Mouse (Mus musculus) liver, embryonic 14.5 days (tissue): Measurements from ENCODE around the gene Kcng4. TPM values are rescaled to one million over a fixed set of nuclear protein-coding genes. Genes with fewer than 3 reads are reported as not detected.

ENCODE experiments used
- ATAC-seq: fragments of 200-750 bp; cut with Nextera tagmentation; 2 replicates; pipeline ENCODE4 v1.8.0; 2017; ENCODE audit warnings: moderate number of reproducible peaks, mild to moderate bottlenecking, moderate library complexity; ENCODE audit not compliant: insufficient read depth
- DNase-seq, 3 experiments: peaks; one replicate each; pipeline ENCODE4 v3.0.0-alpha.2; 2012 to 2013; ENCODE audit warnings: low read depth in 3 of 3, low spot score in 3 of 3
- H3K27ac ChIP-seq: fragments of 300-500 bp; sonication (generic); 2 replicates; pipeline ENCODE4 v1.5.1; 2014; ENCODE audit warnings: moderate library complexity, mild to moderate bottlenecking, control low read depth, inconsistent platforms
- H3K27me3 ChIP-seq: fragments of 300-500 bp; sonication (generic); 2 replicates; pipeline ENCODE4 v1.6.1; 2014; ENCODE audit warnings: mild to moderate bottlenecking, low read length, moderate library complexity; ENCODE audit not compliant: control insufficient read depth, insufficient read depth
- H3K36me3 ChIP-seq: fragments of 300-500 bp; sonication (generic); replicated peaks from 2 replicates; pipeline ENCODE4 v1.6.1; 2014; ENCODE audit warnings: low read depth; ENCODE audit not compliant: control insufficient read depth, insufficient read depth
- H3K4me1 ChIP-seq, 2 experiments: fragments of 200-500 bp in 1 of 2; fragments of 300-500 bp in 1 of 2; sonication (generic) in 1 of 2; replicated peaks; 2 replicates each; pipeline ENCODE4 v1.6.1; 2012 to 2014; ENCODE audit warnings: antibody characterized with exemption in 1 of 2, inconsistent platforms in 1 of 2, low read length in 1 of 2; ENCODE audit not compliant: control insufficient read depth in 2 of 2, insufficient read depth in 2 of 2
- H3K4me2 ChIP-seq: fragments of 300-500 bp; sonication (generic); 2 replicates; pipeline ENCODE4 v1.6.1; 2014; ENCODE audit warnings: low read depth, mild to moderate bottlenecking, control low read depth, moderate library complexity
- H3K4me3 ChIP-seq, 2 experiments: fragments of 200-500 bp in 1 of 2; fragments of 300-500 bp in 1 of 2; sonication (generic) in 1 of 2; 2 replicates each; pipeline ENCODE4 v1.5.1; 2012 to 2014; ENCODE audit warnings: low read depth in 2 of 2, low read length in 2 of 2, mild to moderate bottlenecking in 2 of 2, control low read depth in 1 of 2, inconsistent platforms in 1 of 2, moderate library complexity in 1 of 2; ENCODE audit not compliant: insufficient read depth in 1 of 2
- H3K9ac ChIP-seq: fragments of 300-500 bp; sonication (generic); replicated peaks from 2 replicates; pipeline ENCODE4 v1.6.1; 2014; ENCODE audit warnings: mild to moderate bottlenecking, control low read depth, moderate library complexity
- H3K9me3 ChIP-seq: fragments of 300-500 bp; sonication (generic); 2 replicates; pipeline ENCODE4 v1.6.1; 2016; ENCODE audit warnings: low read length, mixed read lengths; ENCODE audit not compliant: control insufficient read depth
- CTCF ChIP-seq: IDR thresholded peaks from 2 replicates; pipeline ENCODE4 v1.5.1; 2016; ENCODE audit warnings: antibody characterized with exemption, low read depth, control low read depth
- EP300 ChIP-seq: IDR thresholded peaks from 2 replicates; pipeline ENCODE4 v1.6.1; 2016; ENCODE audit warnings: antibody characterized with exemption, low read depth
- WGBS: fragments of 180-500 bp; shearing (Covaris S2); extraction: QIAGEN DNeasy Blood & Tissue Kit; methylation state at CpG from one replicate; pipeline ENCODE4 v1.1.7; 2014; ENCODE audit not compliant: insufficient replicate concordance; 5-methylcytosine and 5-hydroxymethylcytosine counted together
- polyA plus RNA-seq, 2 experiments: library from polyadenylated mRNA; depleted of rRNA in 1 of 2; stranded (reverse) in 1 of 2; unstranded in 1 of 2; fragments of >200 nt; fragmentation: Nextera tagmentation in 1 of 2; extraction: Ambion mirVana in 1 of 2; gene quantifications; 2 replicates each; pipeline versions ENCODE4 v1.2.1 to v1.2.3; 2012 to 2014

Kcng4 gene
- polyA plus RNA-seq, 2 experiments = not detected

GRCm38 (mm10) chr8:119617586-119617985 is 17.9 kb downstream of the Kcng4 start:
- ATAC-seq (no peak), DNase-seq (no peak)
- no peaks in the 10 kb centered on the region for H3K27me3 ChIP-seq
- no peak overlapping the region for H3K27ac ChIP-seq
- no peaks in the 10 kb centered on the region for H3K4me1 ChIP-seq
- no peak overlapping the region for H3K4me2 ChIP-seq
- H3K9me3 ChIP-seq = no peaks in the 10 kb centered on the region
- H3K4me3 ChIP-seq = no peak overlapping the region
- no peak overlapping the region for H3K9ac ChIP-seq
- TF ChIP-seq EP300 (no peak), CTCF (no peak)
- 76% methylated on average over 5 of the region's 5 CpGs for WGBS
- no peaks in the 10 kb centered on the region for H3K36me3 ChIP-seq

DNA sequence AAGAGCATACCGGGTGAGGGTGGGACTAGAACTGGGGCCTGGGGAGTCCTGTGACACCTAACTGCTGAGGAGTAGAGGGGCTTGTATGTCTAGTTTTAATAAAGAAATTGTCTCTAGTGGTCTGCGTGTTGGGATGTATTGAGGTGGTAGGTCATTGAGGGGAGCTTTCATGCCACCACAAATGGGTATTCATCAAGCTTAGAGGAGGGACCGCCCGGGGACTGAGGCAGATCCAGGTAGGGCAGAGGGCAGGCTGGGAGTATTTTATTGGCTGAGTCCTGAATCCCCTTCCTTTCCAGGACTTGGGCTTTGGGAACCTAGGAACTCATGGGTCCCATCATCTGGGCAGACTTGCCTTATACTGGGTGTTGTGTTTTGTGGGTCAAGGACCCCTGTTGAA is 18.7 kb downstream of the Kcng4 start:
- ATAC-seq = no peak

GRCm38 (mm10) chr8:119616358-119616757 is 19.1 kb downstream of the Kcng4 start:
- no peaks in the 10 kb centered on the region for H3K9me3 ChIP-seq
- H3K27me3 ChIP-seq = no peaks in the 10 kb centered on the region
- H3K4me1 ChIP-seq = no peaks in the 10 kb centered on the region
- TF ChIP-seq EP300 (no peak), CTCF (no peak)
- no peaks in the 10 kb centered on the region for H3K36me3 ChIP-seq
- ATAC-seq (no peak), DNase-seq (no peak)
- no peak overlapping the region for H3K9ac ChIP-seq
- no peak overlapping the region for H3K4me3 ChIP-seq
- H3K4me2 ChIP-seq = no peak overlapping the region
- H3K27ac ChIP-seq = no peak overlapping the region
- WGBS = 67% methylated on average over 7 of the region's 7 CpGs

More for the DNA sequence above, 18.7 kb downstream of the Kcng4 start:
- Histone ChIP-seq H3K9me3 (no peaks in the 10 kb centered on the region), H3K9ac (no peak overlapping the region), H3K4me3 (no peak overlapping the region), H3K36me3 (no peaks in the 10 kb centered on the region), H3K27ac (no peak overlapping the region), H3K4me1 (no peaks in the 10 kb centered on the region), H3K27me3 (no peaks in the 10 kb centered on the region), H3K4me2 (no peak overlapping the region)
- TF ChIP-seq EP300 (no peak), CTCF (no peak)
- no peak for DNase-seq
- 66% methylated on average over 4 of the region's 4 CpGs for WGBS

GRCm38 (mm10) chr8:119615096-119615495 is 20.4 kb downstream of the Kcng4 start:
- 77% methylated on average over 14 of the region's 14 CpGs for WGBS
- H3K4me1 ChIP-seq = no peaks in the 10 kb centered on the region
- DNase-seq = no peak
- no peak overlapping the region for H3K9ac ChIP-seq
- H3K4me3 ChIP-seq = no peak overlapping the region
- H3K36me3 ChIP-seq = no peaks in the 10 kb centered on the region
- no peak overlapping the region for H3K4me2 ChIP-seq
- H3K27ac ChIP-seq = no peak overlapping the region
- H3K9me3 ChIP-seq = no peaks in the 10 kb centered on the region
- TF ChIP-seq CTCF (no peak), EP300 (no peak)
- no peak for ATAC-seq
- H3K27me3 ChIP-seq = no peaks in the 10 kb centered on the region

- TF ChIP-seq EP300 = no peak
- TF ChIP-seq CTCF = no peak
- Histone ChIP-seq H3K27me3 (no peaks in the 10 kb centered on the region), H3K9ac (no peak within 1 kb of the TSS), H3K9me3 (no peaks in the 10 kb centered on the region), H3K4me3 (no peak within 1 kb of the TSS), H3K36me3 (no peaks in the 10 kb centered on the region), H3K4me2 (no peak within 1 kb of the TSS), H3K4me1 (no peaks in the 10 kb centered on the region), H3K27ac (no peak within 1 kb of the TSS)
- 65% methylated on average over 26 of the region's 26 CpGs for WGBS
- DNase-seq (no peak), ATAC-seq (no peak)
Observed at GRCm38 (mm10) chr8:119612471-119612870, 23.0 kb downstream of the Kcng4 start, which contains the start of gene Adad2. Gene Adad2, plus strand, starts transcription at chr8:119612747.

GRCm38 (mm10) chr8:119606224-119606623 is 29.3 kb downstream of the Kcng4 start:
- H3K36me3 ChIP-seq = no peaks in the 10 kb centered on the region; the same call in 1 of the 2 replicates
- peaks cover 3 to 7% of the 10 kb centered on the region in 2 experiments; a peak in 3 of 4 replicates for H3K4me1 ChIP-seq
- no peak overlapping the region for H3K27ac ChIP-seq
- H3K4me2 ChIP-seq = no peak overlapping the region
- H3K9me3 ChIP-seq = no peaks in the 10 kb centered on the region
- 64% methylated on average over 2 of the region's 2 CpGs for WGBS
- DNase-seq (no peak), ATAC-seq (no peak)
- no peak overlapping the region for H3K9ac ChIP-seq
- no peaks in the 10 kb centered on the region for H3K27me3 ChIP-seq
- no peak overlapping the region for H3K4me3 ChIP-seq
- no peak for TF ChIP-seq EP300
- TF ChIP-seq CTCF = peak; percentile 36
